Mouse (Mus musculus) cortical plate, adult 2 months (tissue): ENCODE results near the gene Cldn3.

ENCODE experiments used
- CTCF ChIP-seq: fragments of 200-500 bp; IDR thresholded peaks from 2 replicates; pipeline ENCODE4 v1.5.1; 2011; ENCODE audit warnings: mild to moderate bottlenecking, control low read depth, low read length; ENCODE audit not compliant: insufficient read depth; ENCODE audit errors: extremely low read depth
- POLR2A ChIP-seq: fragments of 200-500 bp; IDR thresholded peaks from 2 replicates; pipeline ENCODE4 v1.6.1; 2011; ENCODE audit warnings: mild to moderate bottlenecking, low read length, control low read depth; ENCODE audit not compliant: insufficient read depth; ENCODE audit errors: extremely low read depth

GRCm38 (mm10) chr5:134955491-134955890 lies 30.5 kb upstream of the Cldn3 start:
- no peak for TF ChIP-seq CTCF
- TF ChIP-seq POLR2A, result no peak
